Mouse (Mus musculus): ENCODE data around the gene Gpr1. TPM values are rescaled to one million over a fixed set of nuclear protein-coding genes. Genes with fewer than 3 reads are reported as not detected.

Gpr1 gene
- total RNA-seq (2021): under 1 TPM; 0.53 to 0.73 TPM
- long read RNA-seq, experiment 1: 0 reads
- long read RNA-seq, experiment 2, partial matches to known transcripts: 0 of 1 reads
- long read RNA-seq, experiment 2, other reads (novel, unspliced or antisense): 1 of 1 reads

GRCm38 (mm10) chr1:63214271-63214558, at the start of gene Gpr1:
TSS of gene Gpr1 (minus strand) at chr1:63214543.
- no peak for DNase-seq (ENCODE audit: low spot score in 2 of 2)

DNA sequence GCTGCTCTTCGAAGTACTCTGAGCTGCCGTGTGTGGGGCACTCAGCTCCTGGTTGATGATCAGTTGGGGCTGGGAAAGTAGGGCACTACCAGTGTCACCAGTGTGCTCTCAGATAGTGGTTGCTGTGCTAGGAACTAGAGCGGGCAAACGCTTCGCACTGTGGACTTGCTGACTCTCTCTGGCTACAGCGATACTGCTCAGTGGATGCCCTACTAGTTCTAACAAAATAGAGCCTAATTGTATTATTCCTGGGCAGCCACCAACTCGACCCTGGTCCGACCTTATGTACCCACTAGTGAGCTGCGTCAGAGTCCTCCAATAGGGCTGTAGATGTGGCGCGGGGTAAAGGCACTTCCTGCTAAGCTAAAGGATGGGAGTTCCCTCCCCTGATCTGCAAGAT, 49.3 kb upstream of the Gpr1 start:
- DNase-seq (ENCODE audit: low spot score in 2 of 2): no peak

- no peak for DNase-seq (ENCODE audit: low spot score in 2 of 2)
Observed at GRCm38 (mm10) chr1:63261041-63261590, 46.8 kb upstream of the Gpr1 start.

GRCm38 (mm10) chr1:63260742-63261033, 46.3 kb upstream of the Gpr1 start:
- DNase-seq (ENCODE audit: low spot score in 2 of 2): no peak

- DNase-seq (ENCODE audit: low spot score in 2 of 2): no peak
Observed at GRCm38 (mm10) chr1:63259916-63260741, 45.8 kb upstream of the Gpr1 start.

DNA sequence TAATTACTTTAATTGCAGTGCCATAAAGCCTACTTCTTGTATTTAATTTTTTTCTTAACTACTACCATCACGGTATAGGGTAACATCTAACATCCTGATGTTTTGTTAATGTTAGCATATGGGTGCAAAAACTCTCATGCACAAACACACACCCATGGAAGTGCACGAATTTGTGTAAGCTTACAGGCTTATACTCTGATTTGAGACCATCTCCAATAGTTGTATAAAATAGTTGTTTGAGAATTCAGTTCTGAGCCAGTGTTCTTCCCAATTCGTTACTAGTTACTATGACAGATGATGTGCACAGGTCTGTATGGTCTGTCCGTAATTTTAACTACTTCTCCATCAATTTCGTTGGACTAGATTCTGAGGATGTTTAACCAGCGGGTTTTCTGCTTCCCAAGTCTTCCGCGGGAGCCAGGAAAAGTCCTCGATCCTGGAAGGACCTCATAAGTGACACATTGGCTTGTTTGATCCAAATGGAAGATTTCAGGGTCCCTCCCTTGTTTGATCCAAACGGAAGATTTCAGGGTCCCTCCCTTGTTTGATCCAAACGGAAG, 45.0 kb upstream of the Gpr1 start:
- no peak for DNase-seq (ENCODE audit: low spot score in 2 of 2)

GRCm38 (mm10) chr1:63258501-63258900, 44.2 kb upstream of the Gpr1 start:
- DNase-seq (ENCODE audit: low spot score in 2 of 2): no peak

GRCm38 (mm10) chr1:63256083-63256482, 41.7 kb upstream of the Gpr1 start:
- no peak for DNase-seq (ENCODE audit: low spot score in 2 of 2)

DNA sequence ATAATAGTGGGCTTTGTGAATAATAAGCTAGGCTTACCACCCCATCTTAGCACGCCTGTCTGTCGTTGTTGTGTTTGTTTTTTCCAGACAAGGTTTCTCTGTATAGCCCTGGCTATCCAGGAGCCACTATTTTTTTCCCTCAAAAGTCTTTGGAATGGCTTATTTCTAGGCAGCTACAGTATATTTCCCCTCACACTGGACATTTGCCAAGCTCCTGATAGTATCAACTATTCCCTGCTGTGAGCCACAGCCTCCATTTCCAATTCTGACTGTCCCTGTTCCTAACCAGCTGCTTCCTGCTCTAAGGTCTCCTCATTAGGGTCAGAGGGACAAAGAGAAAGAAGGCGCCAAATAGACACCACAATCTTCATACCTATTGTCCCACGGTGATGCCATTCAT, 40.8 kb upstream of the Gpr1 start:
- no peak for DNase-seq (ENCODE audit: low spot score in 2 of 2)

GRCm38 (mm10) chr1:63253291-63253690, 38.9 kb upstream of the Gpr1 start:
- no peak for DNase-seq (ENCODE audit: low spot score in 2 of 2)

DNA sequence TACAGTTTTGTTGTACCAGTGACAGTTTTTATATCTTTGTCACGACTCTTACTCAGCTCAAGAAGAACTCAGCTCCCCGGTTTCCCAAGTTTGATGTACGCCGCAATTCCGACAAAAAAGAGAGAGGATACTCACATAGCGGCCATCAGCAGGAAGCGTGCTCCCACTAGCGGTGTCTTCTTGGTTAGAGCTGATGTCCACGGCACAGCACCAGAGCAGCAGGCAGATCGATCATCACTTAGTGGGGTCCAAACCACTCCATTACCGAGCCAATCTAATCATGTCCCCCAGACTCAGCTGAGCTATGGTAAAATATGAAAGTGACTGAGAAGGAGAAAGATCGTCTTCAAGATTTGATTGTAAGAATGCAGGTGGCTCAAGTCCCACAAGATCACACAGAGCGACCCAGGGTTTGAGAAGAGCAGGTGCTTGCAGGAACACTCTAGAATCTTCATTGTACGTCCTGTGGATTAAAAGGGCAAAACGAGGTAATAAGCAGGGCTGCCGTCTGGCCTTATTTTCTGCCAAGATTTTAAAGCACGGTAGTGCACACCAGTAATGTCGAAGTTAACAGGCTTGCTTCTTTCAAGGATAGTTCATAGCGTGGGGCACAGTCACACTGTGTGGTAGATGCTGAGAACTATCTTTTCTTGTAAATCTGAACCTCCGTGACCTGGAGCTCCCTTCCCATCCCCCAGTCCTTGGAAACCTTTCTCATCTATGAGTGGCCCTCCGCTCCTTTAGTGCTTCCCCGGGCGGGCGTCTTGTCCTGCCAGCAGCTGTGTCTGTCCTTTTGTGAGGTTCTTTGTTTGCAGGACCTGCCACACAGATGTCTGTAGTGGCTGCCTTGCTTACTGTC, 38.2 kb upstream of the Gpr1 start:
- DNase-seq (ENCODE audit: low spot score in 2 of 2): no peak

DNA sequence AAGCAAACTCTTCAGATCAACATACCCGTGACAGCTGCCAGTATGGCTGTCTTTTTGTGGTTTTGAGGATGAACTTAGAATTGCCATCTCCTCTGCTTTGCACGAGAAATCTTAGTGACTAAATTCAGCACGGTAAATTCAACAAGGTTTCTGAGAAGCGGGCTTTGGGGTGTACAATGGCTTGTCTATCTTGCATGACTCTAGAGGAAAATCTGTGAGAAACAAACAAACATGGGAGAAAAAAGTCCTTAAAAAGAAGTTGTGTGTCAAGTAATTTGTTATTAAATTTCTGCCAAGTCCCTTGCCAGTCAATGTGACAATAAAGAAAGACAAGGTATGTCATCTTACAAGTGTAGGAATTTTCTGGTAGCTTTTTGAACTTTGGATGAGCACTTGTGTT, 34.9 kb upstream of the Gpr1 start:
- DNase-seq (ENCODE audit: low spot score in 2 of 2): no peak

DNA sequence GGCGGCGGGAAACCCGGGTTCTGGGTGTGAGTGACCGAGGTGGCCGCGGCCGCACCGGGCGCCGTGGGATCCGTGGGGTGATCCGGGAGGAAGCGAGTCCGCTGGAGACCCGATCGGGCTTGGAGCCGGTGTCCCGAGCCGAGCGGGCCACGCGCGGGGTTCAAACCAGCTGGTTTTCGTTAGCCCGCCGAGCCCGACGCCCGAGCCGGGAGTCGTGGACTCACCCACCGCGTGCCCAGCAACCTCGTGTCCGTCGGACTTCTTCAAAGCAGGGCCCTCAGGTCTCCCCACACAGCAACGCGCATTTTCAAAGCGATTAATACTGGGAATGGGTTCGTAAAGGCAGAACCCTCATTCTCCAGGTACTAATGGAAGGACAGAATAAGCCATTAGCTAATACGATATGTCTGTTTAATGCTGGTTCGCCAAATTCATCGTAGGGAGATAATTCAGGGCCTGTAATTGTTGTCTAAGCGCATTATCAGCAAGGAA, 34.1 kb upstream of the Gpr1 start:
- no peak for DNase-seq (ENCODE audit: low spot score in 2 of 2)

DNA sequence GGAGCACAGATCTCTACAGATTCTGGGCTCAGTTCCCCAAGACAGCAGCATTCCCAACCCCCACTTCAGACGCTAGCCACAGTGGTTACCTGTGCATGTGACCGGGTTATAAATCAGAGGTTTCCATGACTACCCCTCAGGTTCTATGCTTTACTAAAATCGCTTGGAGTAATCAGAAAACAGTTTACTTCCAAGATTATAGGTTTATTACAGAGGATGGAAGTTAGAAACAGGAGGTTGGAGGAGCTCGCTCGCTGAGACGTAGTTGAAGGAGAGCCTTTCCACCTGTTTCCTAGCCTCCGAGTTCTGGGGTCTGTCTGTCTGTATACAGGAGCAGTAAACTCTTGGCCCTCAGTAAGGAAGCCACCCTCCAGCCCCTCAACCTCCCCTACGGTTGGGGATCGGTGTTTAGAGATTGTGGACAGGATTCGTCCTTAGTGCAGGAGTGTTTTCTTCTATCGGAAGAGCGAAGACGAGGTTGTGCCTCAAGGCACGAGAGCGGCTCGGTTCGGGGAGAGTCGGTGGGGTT, 33.6 kb upstream of the Gpr1 start:
- no peak for DNase-seq (ENCODE audit: low spot score in 2 of 2)

DNA sequence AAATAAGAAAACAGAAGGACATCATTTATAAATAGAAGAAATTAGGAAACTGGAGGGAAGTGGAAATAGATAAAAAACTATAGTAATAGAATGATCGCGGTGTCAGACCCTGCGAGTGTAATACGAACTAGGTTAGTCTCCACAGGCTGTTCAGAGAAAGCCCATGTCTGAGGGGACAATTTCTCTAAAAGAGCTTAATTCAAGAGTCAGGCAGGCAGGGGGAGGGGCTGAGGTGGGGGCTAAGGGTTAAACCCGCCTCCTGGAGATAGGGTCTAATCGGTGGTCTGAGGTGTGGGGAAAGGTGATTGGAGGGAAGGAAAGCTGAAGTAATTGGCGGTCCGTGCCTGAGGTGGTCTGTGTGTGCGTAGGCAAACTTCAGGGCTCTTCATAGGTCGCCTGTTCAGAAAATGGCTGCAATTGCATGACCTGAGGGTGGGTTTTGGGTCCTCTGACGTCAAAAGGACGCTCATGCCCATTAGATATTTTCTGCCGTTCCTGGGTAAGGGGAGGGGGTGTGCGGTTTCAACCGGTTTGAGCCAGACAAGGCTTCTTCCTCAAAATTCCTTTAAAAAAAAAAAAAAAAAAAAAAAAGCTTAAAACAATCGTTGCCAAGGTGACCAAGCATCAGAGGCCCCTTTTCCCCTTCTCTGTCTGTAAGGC, 32.6 kb upstream of the Gpr1 start:
- DNase-seq (ENCODE audit: low spot score in 2 of 2): no peak

DNA sequence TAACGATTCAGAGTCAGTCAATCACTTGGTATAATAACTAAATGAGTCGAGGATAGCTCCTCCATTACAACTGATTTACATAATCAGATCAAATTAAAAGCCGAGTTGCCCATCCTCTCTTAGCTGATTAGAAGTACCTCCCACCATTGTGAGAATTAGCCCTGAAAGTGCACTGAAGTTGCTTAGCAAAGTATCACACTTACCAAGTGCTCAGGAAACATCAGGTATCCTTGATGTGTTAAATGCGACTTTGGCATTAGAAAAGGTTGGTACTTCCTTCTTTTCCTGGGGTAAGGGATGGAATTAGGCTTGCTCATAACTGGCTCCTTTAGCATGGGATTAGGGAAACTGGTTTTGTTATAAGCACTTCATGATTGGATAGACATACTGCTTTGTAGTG, 29.5 kb upstream of the Gpr1 start:
- no peak for DNase-seq (ENCODE audit: low spot score in 2 of 2)

DNA sequence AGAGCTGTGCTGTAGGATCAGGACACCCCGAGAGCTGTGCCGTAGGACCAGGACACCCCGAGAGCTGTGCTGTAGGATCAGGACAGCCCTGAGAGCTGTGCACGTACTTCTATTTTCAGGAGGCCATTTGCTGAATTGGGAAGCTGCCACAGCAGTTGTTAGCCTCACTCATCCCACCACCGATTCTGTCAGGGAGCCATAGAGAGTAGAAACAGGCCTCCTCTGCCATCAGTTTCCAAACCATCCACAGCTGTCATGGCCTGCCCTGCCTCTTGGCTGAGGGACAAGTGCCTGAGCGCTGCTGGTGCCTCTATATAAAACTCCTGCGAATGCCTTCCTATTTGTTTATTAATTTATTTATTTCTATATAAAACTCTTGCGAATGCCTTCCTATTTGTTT, 25.4 kb upstream of the Gpr1 start:
- DNase-seq (ENCODE audit: low spot score in 2 of 2): no peak

- DNase-seq (ENCODE audit: low spot score in 2 of 2): no peak
Observed at GRCm38 (mm10) chr1:63239305-63239704, 25.0 kb upstream of the Gpr1 start.

- DNase-seq (ENCODE audit: low spot score in 2 of 2): no peak
Observed at GRCm38 (mm10) chr1:63237371-63237770, 23.0 kb upstream of the Gpr1 start.

- DNase-seq (ENCODE audit: low spot score in 2 of 2): no peak
Observed at GRCm38 (mm10) chr1:63227241-63227640, 12.9 kb upstream of the Gpr1 start.

DNA sequence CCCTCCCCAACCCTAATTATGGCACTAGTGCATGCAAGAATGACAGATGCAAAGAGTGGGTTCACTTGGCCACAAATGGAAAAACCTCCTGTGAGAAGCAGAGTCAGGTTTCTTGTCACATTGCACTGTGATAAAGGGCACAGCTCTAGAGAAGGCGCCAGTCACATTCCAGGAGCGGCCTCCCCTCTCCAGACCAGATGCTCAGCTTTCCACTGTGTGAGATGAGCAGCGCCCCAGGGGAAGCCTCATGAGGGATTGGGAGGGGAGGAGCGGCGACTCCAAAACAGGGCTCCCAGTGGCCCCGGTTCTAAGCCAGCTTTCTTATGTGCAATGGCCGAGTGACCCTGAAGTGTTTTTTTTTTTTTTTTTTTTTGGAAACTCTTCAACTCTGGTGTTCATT, 11.5 kb upstream of the Gpr1 start:
- DNase-seq (ENCODE audit: low spot score in 2 of 2): no peak
